Mouse (Mus musculus): ENCODE data around the gene Olfr237-ps1.
"Not testable (repeated sequence)": the region's sequence is repeated elsewhere in the genome, so short reads cannot be mapped to it uniquely, and the experiment has no call there.

The Olfr237-ps1 gene

GRCm38 (mm10) chr6:43146267-43146666 is at the start of gene Olfr237-ps1:
TSS of gene Olfr237-ps1 (plus strand) at chr6:43146567.
- in situ Hi-C loops (cut with MboI, MseI): not testable (repeated sequence)

- in situ Hi-C loops (cut with MboI, MseI): not testable (repeated sequence)
Measured at GRCm38 (mm10) chr6:43106069-43106468, 40.3 kb upstream of the Olfr237-ps1 start, which contains the start of gene Olfr441. TSS of gene Olfr441 (plus strand) at chr6:43106369.

- in situ Hi-C loops (cut with MboI, MseI): loop anchor here (10.0 kb wide), 1 partner anchor 1175 kb away; no protein-coding TSS in a partner anchor
Measured at GRCm38 (mm10) chr6:43159502-43159901, 13.1 kb downstream of the Olfr237-ps1 start.

GRCm38 (mm10) chr6:43162982-43163381 is 16.6 kb downstream of the Olfr237-ps1 start, which contains the start of gene Olfr437:
TSS of gene Olfr437 (plus strand) at chr6:43163282.
- in situ Hi-C loops (cut with MboI, MseI): no loop called here

GRCm38 (mm10) chr6:43167246-43167645 is 20.9 kb downstream of the Olfr237-ps1 start:
- in situ Hi-C loops (cut with MboI, MseI): no loop called here

- in situ Hi-C loops (cut with MboI, MseI): loop anchor here (10.0 kb wide), 1 partner anchor 863 kb away; no protein-coding TSS in a partner anchor
Measured at GRCm38 (mm10) chr6:43171840-43172239, 25.5 kb downstream of the Olfr237-ps1 start, which contains the start of gene Olfr13. TSS of gene Olfr13 (plus strand) at chr6:43172140.

GRCm38 (mm10) chr6:43178129-43178528 is 31.8 kb downstream of the Olfr237-ps1 start:
- in situ Hi-C loops (cut with MboI, MseI): loop anchor here (10.0 kb wide), 1 partner anchor 857 kb away; no protein-coding TSS in a partner anchor

- in situ Hi-C loops (cut with MboI, MseI): loop anchor here (10.0 kb wide), 1 partner anchor 856 kb away; no protein-coding TSS in a partner anchor
Measured at GRCm38 (mm10) chr6:43178584-43179501, 32.5 kb downstream of the Olfr237-ps1 start.

GRCm38 (mm10) chr6:43190986-43191385 is 44.6 kb downstream of the Olfr237-ps1 start:
- in situ Hi-C loops (cut with MboI, MseI): no loop called here

GRCm38 (mm10) chr6:43196781-43197180 is 50.4 kb downstream of the Olfr237-ps1 start, which contains the start of gene Olfr435:
TSS of gene Olfr435 (plus strand) at chr6:43197146.
- in situ Hi-C loops (cut with MboI, MseI): no loop called here

GRCm38 (mm10) chr6:43198094-43198493 is 51.7 kb downstream of the Olfr237-ps1 start:
- in situ Hi-C loops (cut with MboI, MseI): no loop called here

GRCm38 (mm10) chr6:43202786-43203185 is 56.4 kb downstream of the Olfr237-ps1 start:
- in situ Hi-C loops (cut with MboI, MseI): no loop called here

- in situ Hi-C loops (cut with MboI, MseI): no loop called here
Measured at GRCm38 (mm10) chr6:43205355-43205754, 59.0 kb downstream of the Olfr237-ps1 start.

Measured in regulatory T cell (primary cell).